Mouse (Mus musculus): ENCODE data around the gene Vgf. TPM values are rescaled to one million over a fixed set of nuclear protein-coding genes. Genes with fewer than 3 reads are reported as not detected.

The Vgf gene
- polyA plus RNA-seq, 1 experiment from 2014 or later = 0.24 TPM

GRCm38 (mm10) chr5:137029273-137029585 is 3.0 kb downstream of the Vgf start:
- Histone ChIP-seq H3K27ac (ENCODE audit: low read length) (no peak overlapping the region), H3K9me3 (ENCODE audit: low read length) (no peaks in the 10 kb centered on the region), H3K4me3 (ENCODE audit: low read length) (peak overlapping the region; percentile 40), H3K36me3 (ENCODE audit: insufficient read depth, low read length) (no peaks in the 10 kb centered on the region), H3K4me1 (ENCODE audit: insufficient read depth, low read length) (peaks cover 44% of the 10 kb centered on the region), H3K4me2 (replicated peaks; ENCODE audit: low read depth, low read length) (peak overlapping the region; percentile 66), H3K27me3 (ENCODE audit: insufficient read depth, low read length) (peaks cover 76% of the 10 kb centered on the region), H3K9ac (replicated peaks; ENCODE audit: low read length) (no peak overlapping the region)
- 2% methylated on average over 8 of the region's 8 CpGs for WGBS
- ATAC-seq (ENCODE audit: low FRiP score, low TSS enrichment) = no peak

- Histone ChIP-seq H3K27ac (ENCODE audit: low read length) (no peak overlapping the region), H3K4me3 (ENCODE audit: low read length) (peak overlapping the region; percentile 40), H3K4me1 (ENCODE audit: insufficient read depth, low read length) (peaks cover 44% of the 10 kb centered on the region), H3K4me2 (replicated peaks; ENCODE audit: low read depth, low read length) (peak overlapping the region; percentile 66), H3K9ac (replicated peaks; ENCODE audit: low read length) (no peak overlapping the region), H3K27me3 (ENCODE audit: insufficient read depth, low read length) (peaks cover 71% of the 10 kb centered on the region), H3K36me3 (ENCODE audit: insufficient read depth, low read length) (no peaks in the 10 kb centered on the region), H3K9me3 (ENCODE audit: low read length) (no peaks in the 10 kb centered on the region)
- under 1% methylated on average over 52 of the region's 52 CpGs for WGBS
- peak; percentile 64; the same call in 1 of the 2 replicates for ATAC-seq (ENCODE audit: low FRiP score, low TSS enrichment)
These were observed 3.6 kb downstream of the Vgf start for GRCm38 (mm10) chr5:137029643-137030415.

GRCm38 (mm10) chr5:137030416-137030810 is 4.2 kb downstream of the Vgf start:
- Histone ChIP-seq H3K4me3 (ENCODE audit: low read length) (peak overlapping the region; percentile 40), H3K27ac (ENCODE audit: low read length) (no peak overlapping the region), H3K9me3 (ENCODE audit: low read length) (no peaks in the 10 kb centered on the region), H3K9ac (replicated peaks; ENCODE audit: low read length) (no peak overlapping the region), H3K4me2 (replicated peaks; ENCODE audit: low read depth, low read length) (peak overlapping the region; percentile 66), H3K36me3 (ENCODE audit: insufficient read depth, low read length) (no peaks in the 10 kb centered on the region), H3K4me1 (ENCODE audit: insufficient read depth, low read length) (peaks cover 42% of the 10 kb centered on the region), H3K27me3 (ENCODE audit: insufficient read depth, low read length) (peaks cover 66% of the 10 kb centered on the region)
- ATAC-seq (ENCODE audit: low FRiP score, low TSS enrichment) = no peak
- 14% methylated on average over 22 of the region's 22 CpGs for WGBS

DNA sequence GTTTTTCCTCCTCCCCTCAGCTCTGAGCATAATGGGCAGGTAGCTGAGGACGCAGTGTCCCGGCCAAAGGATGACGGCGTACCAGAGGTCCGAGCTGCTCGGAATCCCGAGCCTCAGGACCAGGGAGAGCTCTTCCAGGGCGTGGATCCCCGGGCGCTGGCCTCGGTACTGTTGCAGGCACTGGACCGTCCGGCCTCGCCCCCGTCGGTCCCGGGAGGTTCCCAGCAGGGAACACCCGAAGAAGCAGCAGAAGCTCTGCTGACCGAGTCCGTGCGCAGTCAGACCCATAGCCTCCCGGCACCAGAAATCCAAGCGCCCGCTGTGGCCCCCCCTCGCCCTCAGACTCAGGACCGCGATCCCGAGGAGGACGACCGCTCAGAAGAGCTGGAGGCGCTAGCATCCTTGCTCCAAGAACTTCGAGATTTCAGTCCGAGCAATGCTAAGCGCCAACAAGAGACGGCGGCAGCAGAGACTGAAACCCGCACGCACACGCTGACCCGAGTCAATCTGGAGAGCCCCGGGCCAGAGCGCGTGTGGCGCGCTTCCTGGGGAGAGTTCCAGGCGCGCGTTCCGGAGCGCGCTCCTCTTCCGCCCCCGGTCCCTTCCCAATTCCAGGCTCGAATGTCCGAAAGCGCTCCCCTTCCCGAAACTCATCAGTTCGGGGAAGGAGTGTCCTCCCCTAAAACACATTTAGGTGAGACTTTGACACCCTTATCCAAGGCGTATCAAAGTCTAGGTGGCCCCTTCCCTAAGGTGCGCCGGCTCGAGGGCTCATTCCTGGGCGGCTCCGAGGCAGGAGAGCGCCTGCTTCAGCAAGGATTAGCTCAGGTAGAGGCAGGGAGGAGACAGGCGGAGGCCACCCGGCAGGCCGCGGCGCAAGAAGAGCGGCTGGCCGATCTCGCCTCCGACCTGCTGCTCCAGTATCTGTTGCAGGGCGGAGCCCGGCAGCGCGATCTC is 5.2 kb downstream of the Vgf start:
- Histone ChIP-seq H3K9ac (replicated peaks; ENCODE audit: low read length) (no peak overlapping the region), H3K36me3 (ENCODE audit: insufficient read depth, low read length) (no peaks in the 10 kb centered on the region), H3K4me3 (ENCODE audit: low read length) (peak overlapping the region; percentile 51), H3K27me3 (ENCODE audit: insufficient read depth, low read length) (peaks cover 56% of the 10 kb centered on the region), H3K27ac (ENCODE audit: low read length) (no peak overlapping the region), H3K4me1 (ENCODE audit: insufficient read depth, low read length) (peaks cover 40% of the 10 kb centered on the region), H3K9me3 (ENCODE audit: low read length) (no peaks in the 10 kb centered on the region), H3K4me2 (replicated peaks; ENCODE audit: low read depth, low read length) (peak overlapping the region; percentile 99)
- no peak; the same call in 1 of the 2 replicates for ATAC-seq (ENCODE audit: low FRiP score, low TSS enrichment)
- under 1% methylated on average over 78 of the region's 78 CpGs for WGBS

GRCm38 (mm10) chr5:137032033-137032421 is 5.8 kb downstream of the Vgf start:
- Histone ChIP-seq H3K27ac (ENCODE audit: low read length) (no peak overlapping the region), H3K9me3 (ENCODE audit: low read length) (no peaks in the 10 kb centered on the region), H3K4me1 (ENCODE audit: insufficient read depth, low read length) (peaks cover 40% of the 10 kb centered on the region), H3K4me2 (replicated peaks; ENCODE audit: low read depth, low read length) (peak overlapping the region; percentile 99), H3K27me3 (ENCODE audit: insufficient read depth, low read length) (peaks cover 49% of the 10 kb centered on the region), H3K36me3 (ENCODE audit: insufficient read depth, low read length) (peaks cover 2% of the 10 kb centered on the region), H3K9ac (replicated peaks; ENCODE audit: low read length) (peak overlapping the region; percentile 32; the same call in 1 of the 2 replicates), H3K4me3 (ENCODE audit: low read length) (peak overlapping the region; percentile 51)
- WGBS = 0% methylated on average over 28 of the region's 33 CpGs
- ATAC-seq (ENCODE audit: low FRiP score, low TSS enrichment) = no peak

DNA sequence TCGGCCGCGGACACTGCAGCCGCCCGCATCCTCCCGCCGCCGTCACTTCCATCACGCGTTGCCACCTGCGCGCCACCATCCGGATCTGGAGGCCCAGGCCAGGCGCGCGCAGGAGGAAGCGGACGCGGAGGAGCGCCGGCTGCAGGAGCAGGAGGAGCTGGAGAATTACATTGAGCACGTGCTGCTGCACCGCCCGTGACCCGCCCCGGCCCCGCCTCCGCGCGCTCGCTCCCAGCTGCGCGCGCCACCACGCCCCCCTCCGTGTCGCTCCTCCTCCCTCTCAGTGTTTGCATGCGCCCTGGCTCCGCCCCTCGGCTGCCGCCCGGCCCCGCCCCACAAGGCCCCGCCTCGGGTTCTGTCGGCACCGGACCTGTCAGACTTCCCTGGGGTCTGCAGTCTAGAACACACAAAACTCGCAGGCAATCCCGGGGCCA is 6.5 kb downstream of the Vgf start:
- 0% methylated on average over 49 of the region's 49 CpGs for WGBS
- peaks cover 40% of the 10 kb centered on the region for H3K4me1 ChIP-seq (ENCODE audit: insufficient read depth, low read length)
- no peaks in the 10 kb centered on the region for H3K9me3 ChIP-seq (ENCODE audit: low read length)
- H3K36me3 ChIP-seq (ENCODE audit: insufficient read depth, low read length) = peaks cover 8% of the 10 kb centered on the region
- H3K27me3 ChIP-seq (ENCODE audit: insufficient read depth, low read length) = peaks cover 47% of the 10 kb centered on the region
- peak overlapping the region; percentile 32; the same call in 1 of the 2 replicates for H3K9ac ChIP-seq (replicated peaks; ENCODE audit: low read length)
- H3K4me3 ChIP-seq (ENCODE audit: low read length) = peak overlapping the region; percentile 51
- peak overlapping the region; percentile 99 for H3K4me2 ChIP-seq (replicated peaks; ENCODE audit: low read depth, low read length)
- ATAC-seq (ENCODE audit: low FRiP score, low TSS enrichment) = peak; percentile 85
- H3K27ac ChIP-seq (ENCODE audit: low read length) = no peak overlapping the region

GRCm38 (mm10) chr5:137036211-137036610 is 10.0 kb downstream of the Vgf start:
- H3K9me3 ChIP-seq (ENCODE audit: low read length) = no peaks in the 10 kb centered on the region
- H3K4me3 ChIP-seq (ENCODE audit: low read length) = no peak overlapping the region
- H3K4me2 ChIP-seq (replicated peaks; ENCODE audit: low read depth, low read length) = no peak overlapping the region
- 88% methylated on average over 13 of the region's 13 CpGs for WGBS
- H3K36me3 ChIP-seq (ENCODE audit: insufficient read depth, low read length) = peaks cover 25% of the 10 kb centered on the region
- no peak overlapping the region for H3K9ac ChIP-seq (replicated peaks; ENCODE audit: low read length)
- peaks cover 12% of the 10 kb centered on the region for H3K27me3 ChIP-seq (ENCODE audit: insufficient read depth, low read length)
- peaks cover 14% of the 10 kb centered on the region for H3K4me1 ChIP-seq (ENCODE audit: insufficient read depth, low read length)
- H3K27ac ChIP-seq (ENCODE audit: low read length) = no peak overlapping the region
- no peak for ATAC-seq (ENCODE audit: low FRiP score, low TSS enrichment)

GRCm38 (mm10) chr5:137039453-137039852 is 13.3 kb downstream of the Vgf start:
- H3K4me1 ChIP-seq (ENCODE audit: insufficient read depth, low read length) = no peaks in the 10 kb centered on the region; the same call in 1 of the 2 replicates
- no peak for ATAC-seq (ENCODE audit: low FRiP score, low TSS enrichment)
- no peaks in the 10 kb centered on the region for H3K9me3 ChIP-seq (ENCODE audit: low read length)
- 92% methylated on average over 10 of the region's 10 CpGs for WGBS
- H3K4me3 ChIP-seq (ENCODE audit: low read length) = no peak overlapping the region
- H3K27me3 ChIP-seq (ENCODE audit: insufficient read depth, low read length) = no peaks in the 10 kb centered on the region
- no peak overlapping the region for H3K9ac ChIP-seq (replicated peaks; ENCODE audit: low read length)
- no peak overlapping the region for H3K27ac ChIP-seq (ENCODE audit: low read length)
- H3K4me2 ChIP-seq (replicated peaks; ENCODE audit: low read depth, low read length) = no peak overlapping the region
- peaks cover 38% of the 10 kb centered on the region for H3K36me3 ChIP-seq (ENCODE audit: insufficient read depth, low read length)

- no peak overlapping the region for H3K4me3 ChIP-seq (ENCODE audit: low read length)
- no peak overlapping the region for H3K27ac ChIP-seq (ENCODE audit: low read length)
- H3K9ac ChIP-seq (replicated peaks; ENCODE audit: low read length) = no peak overlapping the region
- peaks cover 12% of the 10 kb centered on the region for H3K4me1 ChIP-seq (ENCODE audit: insufficient read depth, low read length)
- no peak for ATAC-seq (ENCODE audit: low FRiP score, low TSS enrichment)
- no peak overlapping the region for H3K4me2 ChIP-seq (replicated peaks; ENCODE audit: low read depth, low read length)
- H3K27me3 ChIP-seq (ENCODE audit: insufficient read depth, low read length) = no peaks in the 10 kb centered on the region
- H3K9me3 ChIP-seq (ENCODE audit: low read length) = no peaks in the 10 kb centered on the region
- H3K36me3 ChIP-seq (ENCODE audit: insufficient read depth, low read length) = peaks cover 38% of the 10 kb centered on the region
- 84% methylated on average over 10 of the region's 10 CpGs for WGBS
These were observed 15.2 kb downstream of the Vgf start for GRCm38 (mm10) chr5:137041442-137041841.
